Mouse (Mus musculus) forebrain, embryonic 11.5 days (tissue): ENCODE measurements around the gene Elf1. TPM values are rescaled to one million over a fixed set of nuclear protein-coding genes. Genes with fewer than 3 reads are reported as not detected.
A peak's percentile ranks its signal among the peaks of the same experiment; 100 is the strongest.
"Not testable (repeated sequence)": the region's sequence is repeated elsewhere in the genome, so short reads cannot be mapped to it uniquely, and the experiment has no call there.

ENCODE experiments used
- ATAC-seq: fragments of 200-750 bp; cut with Nextera tagmentation; replicated peaks from 2 replicates; pipeline ENCODE4 v1.8.0; 2017; ENCODE audit warnings: moderate TSS enrichment; ENCODE audit not compliant: low FRiP score
- DNase-seq: peaks from one replicate; pipeline ENCODE4 v3.0.0-alpha.2; 2017; ENCODE audit warnings: low spot score
- H3K27ac ChIP-seq: fragments of 300-500 bp; sonication (generic); 2 replicates; pipeline ENCODE4 v1.5.1; 2014; ENCODE audit warnings: low read depth, low read length
- H3K27me3 ChIP-seq: fragments of 300-500 bp; sonication (generic); 2 replicates; pipeline ENCODE4 v1.6.1; 2014; ENCODE audit warnings: mild to moderate bottlenecking, low read length, mixed read lengths; ENCODE audit not compliant: control insufficient read depth, insufficient read depth
- H3K36me3 ChIP-seq: fragments of 300-500 bp; sonication (generic); 2 replicates; pipeline ENCODE4 v1.6.1; 2014; ENCODE audit warnings: mild to moderate bottlenecking, low read length, moderate library complexity, mixed read lengths; ENCODE audit not compliant: control insufficient read depth, insufficient read depth
- H3K4me1 ChIP-seq: fragments of 300-500 bp; sonication (generic); replicated peaks from 2 replicates; pipeline ENCODE4 v1.6.1; 2014; ENCODE audit warnings: low read length, mixed read lengths; ENCODE audit not compliant: control insufficient read depth, insufficient read depth
- H3K4me2 ChIP-seq: fragments of 300-500 bp; sonication (generic); 2 replicates; pipeline ENCODE4 v1.6.1; 2014; ENCODE audit warnings: low read depth, mild to moderate bottlenecking, low read length, moderate library complexity, mixed read lengths; ENCODE audit not compliant: severe bottlenecking
- H3K4me3 ChIP-seq: fragments of 300-500 bp; sonication (generic); 2 replicates; pipeline ENCODE4 v1.5.1; 2014; ENCODE audit warnings: low read depth, low read length
- H3K9ac ChIP-seq: fragments of 300-500 bp; sonication (generic); 2 replicates; pipeline ENCODE4 v1.6.1; 2014; ENCODE audit warnings: low read length
- H3K9me3 ChIP-seq: fragments of 300-500 bp; sonication (generic); 2 replicates; pipeline ENCODE4 v1.6.1; 2016; ENCODE audit warnings: low read length, mixed read lengths; ENCODE audit not compliant: control insufficient read depth
- whole genome bisulfite sequencing: fragments of 180-500 bp; shearing (Covaris S2); extraction: QIAGEN DNeasy Blood & Tissue Kit; methylation state at CpG from one replicate; pipeline ENCODE4 v1.1.7; 2014; 5-methylcytosine and 5-hydroxymethylcytosine counted together
- polyA plus RNA-seq: library from polyadenylated mRNA; unstranded; fragments of >200 nt; fragmentation: Nextera tagmentation; extraction: Ambion mirVana; gene quantifications from 2 replicates; pipeline ENCODE4 v1.2.1, GENCODE M21; 2014

Elf1 gene
- 7.5 and 7.6 TPM in 2 replicates for polyA plus RNA-seq

GRCm38 (mm10) chr14:79480624-79481338 lies at the start of gene Elf1:
Elf1 (plus strand) TSS chr14:79481194.
- peak; percentile 84 for ATAC-seq
- Histone ChIP-seq H3K4me2 (peak within 1 kb of the TSS; percentile 69), H3K36me3 (0 out of 2 replicates have a peak, but pooled peaks cover 5% of the 10 kb centered on the region), H3K9ac (peak within 1 kb of the TSS; percentile 98), H3K27ac (peak within 1 kb of the TSS; percentile 100), H3K4me3 (peak within 1 kb of the TSS; percentile 89), H3K4me1 (peaks cover 7% of the 10 kb centered on the region), H3K27me3 (no peaks in the 10 kb centered on the region), H3K9me3 (no peaks in the 10 kb centered on the region)
- under 1% methylated on average over 87 of the region's 96 CpGs for WGBS
- peak; percentile 96 for DNase-seq

- no peaks in the 10 kb centered on the region for H3K9me3 ChIP-seq
- no peaks in the 10 kb centered on the region for H3K36me3 ChIP-seq
- no peaks in the 10 kb centered on the region for H3K4me1 ChIP-seq
- DNase-seq (no peak), ATAC-seq (no peak)
- H3K9ac ChIP-seq: no peak overlapping the region
- WGBS: 76% methylated on average over 1 of the region's 1 CpGs
- no peak overlapping the region for H3K4me3 ChIP-seq
- no peak overlapping the region for H3K4me2 ChIP-seq
- H3K27ac ChIP-seq: no peak overlapping the region
- H3K27me3 ChIP-seq: no peaks in the 10 kb centered on the region
Measured at GRCm38 (mm10) chr14:79434068-79434467, 46.9 kb upstream of the Elf1 start.

- no peak overlapping the region for H3K4me2 ChIP-seq
- H3K9me3 ChIP-seq: no peaks in the 10 kb centered on the region
- peaks cover 3% of the 10 kb centered on the region; the same call in 1 of the 2 replicates for H3K4me1 ChIP-seq
- no peak overlapping the region for H3K4me3 ChIP-seq
- WGBS: 84% methylated on average over 2 of the region's 2 CpGs
- no peaks in the 10 kb centered on the region for H3K36me3 ChIP-seq
- H3K9ac ChIP-seq: no peak overlapping the region
- no peak for ATAC-seq
- H3K27ac ChIP-seq: no peak overlapping the region
- H3K27me3 ChIP-seq: no peaks in the 10 kb centered on the region
- DNase-seq: no peak
Measured at GRCm38 (mm10) chr14:79440655-79441054, 40.3 kb upstream of the Elf1 start.

- no peak overlapping the region for H3K27ac ChIP-seq
- 87% methylated on average over 5 of the region's 5 CpGs for WGBS
- H3K4me3 ChIP-seq: no peak overlapping the region
- H3K27me3 ChIP-seq: no peaks in the 10 kb centered on the region
- peaks cover 3% of the 10 kb centered on the region; the same call in 1 of the 2 replicates for H3K4me1 ChIP-seq
- no peak overlapping the region for H3K4me2 ChIP-seq
- DNase-seq (no peak), ATAC-seq (no peak)
- no peaks in the 10 kb centered on the region for H3K9me3 ChIP-seq
- no peaks in the 10 kb centered on the region for H3K36me3 ChIP-seq
- H3K9ac ChIP-seq: no peak overlapping the region
Measured at GRCm38 (mm10) chr14:79441441-79441840, 39.6 kb upstream of the Elf1 start.

- DNase-seq (no peak), ATAC-seq (peak; percentile 53)
- no peaks in the 10 kb centered on the region for H3K9me3 ChIP-seq
Measured at GRCm38 (mm10) chr14:79444601-79445000, 36.4 kb upstream of the Elf1 start.

GRCm38 (mm10) chr14:79445055-79445620 lies 35.9 kb upstream of the Elf1 start:
- H3K4me2 ChIP-seq: peak overlapping the region; percentile 52
- H3K4me3 ChIP-seq: peak overlapping the region; percentile 13; the same call in 1 of the 2 replicates

More at GRCm38 (mm10) chr14:79444601-79445000, 36.4 kb upstream of the Elf1 start:
- Histone ChIP-seq H3K9ac (no peak overlapping the region), H3K27ac (no peak overlapping the region), H3K4me2 (peak overlapping the region; percentile 52), H3K4me3 (no peak overlapping the region), H3K27me3 (no peaks in the 10 kb centered on the region), H3K36me3 (no peaks in the 10 kb centered on the region), H3K4me1 (peaks cover 3% of the 10 kb centered on the region; the same call in 1 of the 2 replicates)
- 80% methylated on average over 9 of the region's 9 CpGs for WGBS

GRCm38 (mm10) chr14:79451681-79452590 lies 29.1 kb upstream of the Elf1 start, which contains the start of gene Kbtbd6:
Kbtbd6 (plus strand) TSS chr14:79451835.
- H3K27me3 ChIP-seq, H3K36me3 ChIP-seq, H3K27ac ChIP-seq, H3K4me1 ChIP-seq, H3K9me3 ChIP-seq: not testable (repeated sequence)
- peak; percentile 90 for ATAC-seq
- WGBS: 13% methylated on average over 39 of the region's 89 CpGs
- peak within 1 kb of the TSS; percentile 59 for H3K4me2 ChIP-seq
- peak within 1 kb of the TSS; percentile 33 for H3K4me3 ChIP-seq
- DNase-seq: peak; percentile 88
- peak within 1 kb of the TSS; percentile 51 for H3K9ac ChIP-seq

More at GRCm38 (mm10) chr14:79445055-79445620, 35.9 kb upstream of the Elf1 start:
- ATAC-seq (peak; percentile 83), DNase-seq (peak; percentile 59)
- Histone ChIP-seq H3K27ac (peak overlapping the region; percentile 79), H3K9me3 (no peaks in the 10 kb centered on the region), H3K4me1 (peaks cover 3% of the 10 kb centered on the region; the same call in 1 of the 2 replicates), H3K9ac (peak overlapping the region; percentile 14), H3K36me3 (no peaks in the 10 kb centered on the region), H3K27me3 (no peaks in the 10 kb centered on the region)
- WGBS: 17% methylated on average over 16 of the region's 16 CpGs

GRCm38 (mm10) chr14:79452591-79452934 lies 28.4 kb upstream of the Elf1 start:
- ATAC-seq: peak; percentile 4; the same call in 1 of the 2 replicates
- H3K36me3 ChIP-seq, H3K4me3 ChIP-seq, H3K27ac ChIP-seq, H3K9me3 ChIP-seq, H3K27me3 ChIP-seq, H3K9ac ChIP-seq, H3K4me1 ChIP-seq, H3K4me2 ChIP-seq, DNase-seq: not testable (repeated sequence)
- WGBS: 95% methylated on average over 6 of the region's 10 CpGs
